Mouse (Mus musculus) CD4-positive, CD25-positive, alpha-beta regulatory T cell, adult 2 months (primary cell): ENCODE measurements around the gene Rnf126.

Experiments
- DNase-seq: peaks from one replicate; pipeline ENCODE4 v3.0.0-alpha.2; 2012; ENCODE audit warnings: low read depth, low spot score

Gene Rnf126

DNA sequence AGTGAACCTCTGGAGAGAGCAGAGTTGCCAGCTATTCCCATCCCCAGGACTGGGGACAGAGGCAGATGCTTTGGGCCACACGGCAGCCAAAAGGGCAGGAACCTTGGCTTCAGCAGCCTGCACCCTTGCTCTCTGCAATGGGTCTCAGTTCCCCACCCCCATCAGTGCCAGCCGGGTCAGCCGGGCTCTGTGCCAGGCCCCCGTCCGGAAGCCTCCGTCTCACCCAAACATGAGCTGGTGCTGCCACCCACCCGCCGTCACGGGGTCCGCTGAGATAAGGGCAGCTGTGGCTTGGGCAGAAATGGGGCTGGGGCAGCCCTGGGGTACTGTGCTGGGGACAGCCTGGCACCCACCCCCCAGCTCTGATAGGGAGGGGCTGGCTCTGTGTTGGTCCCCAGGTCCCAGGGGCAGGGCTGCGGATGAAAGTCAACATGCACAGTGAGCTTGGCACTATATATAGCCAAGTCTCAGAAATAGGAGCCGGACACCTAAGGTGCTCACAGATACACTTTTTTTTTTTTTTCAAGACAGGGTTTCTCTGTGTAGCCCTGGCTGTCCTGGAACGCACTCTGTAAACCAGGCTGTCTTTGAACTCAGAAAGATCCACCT, 37.3 kb downstream of the Rnf126 start:
- no peak for DNase-seq

DNA sequence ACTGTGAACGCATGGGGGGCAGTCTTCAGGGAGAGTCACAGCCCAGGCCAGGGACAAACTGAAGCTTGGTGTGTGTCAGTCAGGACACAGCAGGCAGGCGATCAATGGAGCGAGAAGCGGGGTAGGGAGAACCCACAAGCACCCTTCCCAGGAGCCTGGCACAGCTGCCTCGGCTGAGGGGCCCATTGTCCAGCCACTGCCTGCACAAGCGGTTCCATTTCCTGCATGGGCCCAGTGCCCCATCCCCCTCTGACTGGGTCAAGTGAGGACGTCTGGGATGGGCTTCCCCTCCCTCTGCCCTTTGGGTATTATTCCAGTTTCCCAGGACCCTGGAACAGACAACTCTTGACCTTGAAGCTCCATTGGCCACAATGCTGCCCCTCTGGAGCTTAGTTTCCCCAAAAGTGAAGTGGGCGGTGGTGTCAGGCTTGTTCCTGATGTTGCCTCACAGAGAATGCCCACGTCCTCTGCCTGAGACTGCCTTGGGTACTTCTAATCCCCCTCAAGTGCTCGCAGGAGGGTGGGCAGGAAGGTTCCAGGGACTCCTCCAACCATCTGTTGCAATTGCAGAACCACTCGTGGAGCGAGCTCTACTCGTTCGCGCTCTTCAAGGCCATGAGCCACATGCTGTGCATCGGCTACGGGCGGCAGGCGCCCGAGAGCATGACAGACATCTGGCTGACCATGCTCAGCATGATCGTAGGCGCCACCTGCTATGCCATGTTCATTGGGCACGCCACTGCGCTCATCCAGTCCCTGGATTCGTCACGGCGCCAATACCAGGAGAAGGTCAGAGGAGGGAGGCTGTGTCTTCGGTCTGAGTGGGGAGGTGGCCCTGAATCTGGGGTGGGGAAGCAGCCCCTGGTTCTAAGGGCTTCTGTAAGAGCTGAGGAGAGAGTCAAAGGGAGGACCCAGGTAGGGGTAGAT, 38.2 kb downstream of the Rnf126 start:
- DNase-seq, result no peak

DNA sequence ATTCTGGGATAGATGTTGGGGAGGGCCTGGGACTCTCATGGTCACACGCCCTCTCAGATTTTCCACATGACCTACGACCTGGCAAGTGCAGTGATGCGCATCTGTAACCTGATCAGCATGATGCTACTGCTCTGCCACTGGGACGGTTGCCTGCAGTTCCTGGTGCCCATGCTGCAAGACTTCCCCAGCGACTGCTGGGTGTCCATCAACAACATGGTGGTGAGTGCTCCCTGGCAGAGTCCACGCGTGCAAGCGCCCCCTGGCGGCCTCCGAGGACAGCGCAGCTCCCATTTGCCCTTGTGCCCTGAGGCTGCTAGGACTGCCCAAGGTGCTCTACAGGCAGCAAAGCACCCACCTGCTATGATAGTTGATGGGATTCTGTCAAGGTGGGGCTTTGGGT, 40.7 kb downstream of the Rnf126 start:
- peak; percentile 72 for DNase-seq

DNA sequence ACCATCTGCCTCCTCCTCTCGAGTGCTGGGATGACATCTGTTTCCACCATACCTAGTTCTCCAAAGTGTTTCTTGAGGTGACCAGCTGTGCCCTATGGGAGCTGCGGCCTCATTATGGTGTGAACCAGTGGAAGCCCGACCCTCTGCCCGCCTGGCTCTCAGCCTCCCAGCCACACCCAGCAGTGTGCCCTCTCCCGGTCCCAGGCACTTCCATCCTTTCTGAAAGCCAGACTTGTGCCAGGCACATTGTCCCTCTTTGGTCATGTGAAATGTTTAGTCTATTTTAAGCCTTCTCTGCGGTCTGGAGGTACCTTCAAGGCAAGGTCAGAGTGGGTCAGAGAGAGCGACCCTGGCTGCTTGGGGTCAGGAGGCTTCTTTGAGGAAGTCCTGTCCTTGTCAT, 43.1 kb downstream of the Rnf126 start:
- no peak for DNase-seq

DNA sequence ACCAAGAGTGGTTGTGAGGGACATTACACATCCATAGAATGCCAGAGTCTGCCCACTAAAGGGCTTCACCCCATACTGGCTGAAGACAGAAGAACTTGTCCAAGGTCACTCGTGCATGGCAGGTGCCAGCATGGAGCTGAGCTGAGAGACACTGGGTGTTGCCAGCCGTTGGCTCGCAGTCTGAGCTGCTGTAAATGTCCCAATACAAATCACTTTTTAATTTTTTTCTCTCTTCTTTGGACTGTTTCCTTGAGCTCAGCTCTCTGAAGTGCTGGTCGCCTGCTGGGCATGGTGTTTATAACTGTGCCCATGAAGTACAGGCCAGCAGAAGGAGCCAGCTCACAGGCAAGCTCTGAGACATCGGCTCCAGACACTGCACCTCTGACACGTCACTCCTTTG, 43.7 kb downstream of the Rnf126 start:
- DNase-seq, result no peak

DNA sequence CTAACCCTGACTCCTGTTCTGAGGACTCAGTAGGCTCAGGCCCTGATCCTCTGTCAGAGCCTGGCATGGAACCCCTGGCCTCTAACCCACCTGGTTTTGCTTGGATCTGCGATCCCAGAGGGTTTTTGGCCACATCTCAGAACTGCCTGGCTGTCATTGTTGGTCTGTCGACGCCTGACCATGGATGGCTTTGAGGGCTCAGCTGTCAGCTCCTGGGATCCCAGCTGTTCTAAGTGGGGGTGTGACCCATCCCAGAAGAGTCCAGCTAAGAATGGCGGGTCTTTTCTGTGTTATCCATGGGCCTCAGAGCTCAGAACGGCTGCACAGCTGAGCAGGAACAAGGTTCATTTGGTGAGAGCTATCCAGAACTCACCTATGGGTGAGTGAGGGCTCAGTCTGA, 45.7 kb downstream of the Rnf126 start:
- DNase-seq, result no peak

DNA sequence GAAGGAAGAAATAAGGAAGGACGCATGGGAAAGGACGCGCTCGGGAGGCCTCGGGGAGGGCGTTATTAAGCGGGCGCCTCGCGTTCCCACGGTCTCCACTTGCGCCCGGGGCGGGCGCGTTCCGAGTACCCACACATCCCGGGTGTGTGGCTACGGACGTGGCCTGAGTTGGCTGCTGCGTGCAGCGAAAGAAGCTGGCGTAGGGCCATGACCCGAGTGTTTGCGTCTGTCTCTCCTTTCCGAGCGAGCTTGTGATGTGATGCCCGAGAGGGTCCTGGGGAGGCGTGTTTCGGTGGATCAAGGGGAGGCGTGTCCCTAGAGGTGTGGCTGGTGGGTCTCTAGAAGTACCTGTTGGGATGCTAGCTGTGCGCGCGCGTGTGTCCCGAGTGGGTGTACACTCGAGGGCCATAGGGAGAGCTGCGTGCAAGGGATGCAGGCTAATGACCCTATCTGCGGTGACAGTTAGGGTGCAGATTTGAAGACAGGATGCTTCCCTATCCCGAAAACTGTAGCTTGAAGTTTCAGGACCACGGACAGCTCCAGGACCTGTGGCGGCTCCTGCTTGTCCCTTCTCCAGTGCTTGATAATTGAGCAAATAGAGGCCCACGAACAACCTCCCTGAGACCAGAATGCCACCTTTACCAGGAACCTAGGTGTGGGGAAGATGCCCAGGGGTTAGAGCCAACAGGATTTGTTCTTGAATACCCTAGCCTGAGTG, 49.0 kb downstream of the Rnf126 start:
- peak; percentile 75 for DNase-seq

DNA sequence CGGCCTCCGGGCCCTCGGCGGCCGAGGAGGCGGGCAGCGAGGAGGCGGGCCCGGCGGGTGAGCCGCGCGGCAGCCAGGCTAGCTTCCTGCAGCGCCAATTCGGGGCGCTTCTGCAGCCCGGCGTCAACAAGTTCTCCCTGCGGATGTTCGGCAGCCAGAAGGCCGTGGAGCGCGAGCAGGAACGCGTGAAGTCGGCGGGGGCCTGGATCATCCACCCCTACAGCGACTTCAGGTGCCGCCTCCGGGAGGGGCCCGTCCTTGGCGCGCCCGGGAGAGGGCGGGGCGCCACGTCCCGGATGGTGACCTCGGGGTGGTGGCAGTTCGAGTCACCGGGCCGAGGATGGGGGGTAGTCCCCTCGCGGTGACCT, 49.8 kb downstream of the Rnf126 start:
- peak; percentile 41 for DNase-seq

DNA sequence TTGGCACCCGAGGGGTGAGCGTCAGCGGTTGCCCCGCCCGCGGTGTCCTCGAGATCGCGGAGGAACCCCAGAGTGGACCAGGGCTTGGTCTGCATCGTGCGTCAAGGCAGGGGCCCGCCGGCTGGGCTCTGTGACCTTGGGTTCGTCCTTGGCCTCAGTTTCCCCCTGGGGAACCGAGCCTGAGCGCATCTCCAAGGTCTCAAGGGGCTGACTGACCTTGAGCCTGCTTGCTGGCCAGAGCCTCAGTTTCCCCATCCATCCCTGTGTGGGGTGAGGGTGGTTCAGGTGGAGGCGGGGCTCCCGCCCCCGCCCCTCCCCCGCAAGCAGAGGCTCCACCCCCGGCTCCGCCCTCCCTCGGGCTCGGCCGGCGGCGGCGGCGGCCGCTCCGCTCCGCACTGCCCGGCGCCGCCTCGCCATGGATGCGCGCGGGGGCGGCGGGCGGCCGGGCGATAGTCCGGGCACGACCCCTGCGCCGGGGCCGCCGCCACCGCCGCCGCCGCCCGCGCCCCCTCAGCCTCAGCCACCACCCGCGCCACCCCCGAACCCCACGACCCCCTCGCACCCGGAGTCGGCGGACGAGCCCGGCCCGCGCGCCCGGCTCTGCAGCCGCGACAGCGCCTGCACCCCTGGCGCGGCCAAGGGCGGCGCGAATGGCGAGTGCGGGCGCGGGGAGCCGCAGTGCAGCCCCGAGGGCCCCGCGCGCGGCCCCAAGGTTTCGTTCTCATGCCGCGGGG, 50.3 kb downstream of the Rnf126 start, which contains the start of gene Hcn2:
Gene Hcn2 (plus strand): TSS at position 381 of the 734 bp plus-strand sequence.
- no peak for DNase-seq

DNA sequence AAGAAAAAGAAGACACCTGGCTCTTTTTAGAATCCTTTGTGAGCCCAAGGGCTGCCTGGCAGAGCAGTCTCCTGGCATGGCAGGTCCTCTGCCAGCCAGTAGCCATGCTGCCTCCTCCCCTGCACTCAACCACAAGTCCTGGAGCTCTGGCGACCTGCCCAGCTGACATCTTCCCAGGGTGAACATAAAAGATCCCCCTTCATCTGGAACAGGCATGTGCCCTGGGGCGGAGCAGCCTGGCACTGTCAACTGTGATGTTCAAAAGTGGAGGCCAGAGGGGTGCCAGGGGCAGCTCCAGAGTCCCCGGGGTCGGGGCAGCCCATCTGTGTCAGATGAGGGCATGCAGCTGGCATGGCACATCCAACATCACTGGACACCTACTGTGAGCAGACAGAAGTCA, 51.8 kb downstream of the Rnf126 start:
- DNase-seq, result no peak

DNA sequence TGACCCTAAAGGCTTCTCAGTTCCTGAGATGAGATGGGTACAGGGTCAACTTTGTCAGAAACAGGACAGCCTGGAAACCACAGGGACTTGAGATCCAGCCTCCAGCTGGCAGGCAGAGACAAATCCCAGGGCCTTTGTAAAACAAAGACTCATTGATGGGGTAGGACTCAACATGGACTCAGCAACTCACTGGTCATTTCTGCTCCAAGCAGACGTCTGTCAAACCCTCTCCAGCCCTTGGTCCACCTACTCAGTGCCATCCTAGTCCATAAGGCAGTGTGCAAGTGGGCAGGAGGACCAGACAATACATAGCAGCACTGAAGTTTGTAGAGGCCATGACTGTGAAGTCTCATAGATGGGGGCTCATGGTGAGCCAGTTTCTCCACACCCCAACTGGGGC, 53.6 kb downstream of the Rnf126 start:
- no peak for DNase-seq

DNA sequence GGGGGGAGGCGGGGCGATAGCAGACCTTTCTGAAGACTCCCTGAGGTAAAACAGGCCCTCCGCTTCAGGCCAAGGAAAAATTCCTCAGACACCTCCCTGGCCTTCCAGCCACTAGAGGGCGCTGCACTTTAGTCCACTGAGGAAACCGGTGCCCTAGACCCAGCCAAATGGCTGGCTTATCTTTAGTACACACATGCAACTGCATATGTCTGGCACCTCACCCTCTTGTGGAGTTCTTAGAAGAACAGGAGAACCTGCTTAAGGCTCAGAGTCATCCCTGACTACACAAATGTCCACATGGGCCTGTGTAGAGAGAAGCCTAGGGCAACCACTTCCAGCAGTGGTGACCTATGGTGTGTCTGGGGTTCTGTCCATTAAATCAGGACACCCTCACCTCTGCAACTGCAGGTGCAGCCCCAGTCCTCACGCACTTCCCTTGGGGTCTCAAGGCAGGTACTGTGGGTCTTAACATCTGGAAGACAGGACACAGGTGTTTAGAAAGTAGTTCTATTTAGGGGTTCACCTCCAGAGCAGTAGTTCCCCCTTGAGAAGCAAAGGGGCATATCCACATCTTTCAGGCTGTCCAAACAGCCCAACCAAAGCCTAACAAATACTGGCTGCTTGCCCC, 54.1 kb downstream of the Rnf126 start:
- peak; percentile 85 for DNase-seq

DNA sequence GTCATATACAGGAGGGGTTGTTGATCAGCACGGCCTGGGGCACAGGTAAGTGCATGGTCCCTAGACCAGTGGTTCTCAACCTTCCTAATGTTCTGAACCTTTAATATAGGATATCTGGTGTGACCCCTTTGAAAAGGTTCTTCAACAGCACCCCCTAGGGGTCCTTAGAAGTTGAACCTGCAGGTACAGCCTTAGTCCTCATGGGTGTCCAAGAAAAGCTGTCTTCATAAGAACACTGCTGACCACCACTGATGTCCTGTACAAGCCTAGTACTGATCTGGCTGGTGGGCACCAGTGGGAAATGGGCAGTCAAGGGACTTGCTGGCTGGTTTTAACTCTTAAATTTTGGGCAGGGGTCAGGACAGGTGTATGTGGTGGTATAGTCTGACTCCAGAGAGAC, 54.7 kb downstream of the Rnf126 start:
- peak; percentile 57 for DNase-seq

DNA sequence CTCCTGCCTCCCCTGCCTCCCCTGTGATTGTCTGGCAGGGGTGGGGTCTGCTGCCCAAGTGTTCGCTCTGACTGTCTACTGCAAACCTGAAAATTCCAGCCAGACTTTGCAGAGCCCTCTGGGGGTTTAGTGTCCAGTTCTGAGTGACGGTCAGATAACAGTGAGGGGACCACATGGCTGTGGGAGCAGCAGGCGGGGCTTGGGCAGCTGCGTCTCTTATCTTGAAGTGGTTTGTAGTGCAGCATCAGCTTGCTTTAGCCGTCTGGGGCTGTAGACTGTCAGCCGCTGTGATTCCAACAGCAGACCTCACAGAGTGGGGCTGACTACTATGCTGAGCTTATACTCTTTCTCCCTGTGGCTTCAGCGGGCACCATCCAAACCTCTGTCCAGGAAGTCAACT, 57.4 kb downstream of the Rnf126 start:
- no peak for DNase-seq

DNA sequence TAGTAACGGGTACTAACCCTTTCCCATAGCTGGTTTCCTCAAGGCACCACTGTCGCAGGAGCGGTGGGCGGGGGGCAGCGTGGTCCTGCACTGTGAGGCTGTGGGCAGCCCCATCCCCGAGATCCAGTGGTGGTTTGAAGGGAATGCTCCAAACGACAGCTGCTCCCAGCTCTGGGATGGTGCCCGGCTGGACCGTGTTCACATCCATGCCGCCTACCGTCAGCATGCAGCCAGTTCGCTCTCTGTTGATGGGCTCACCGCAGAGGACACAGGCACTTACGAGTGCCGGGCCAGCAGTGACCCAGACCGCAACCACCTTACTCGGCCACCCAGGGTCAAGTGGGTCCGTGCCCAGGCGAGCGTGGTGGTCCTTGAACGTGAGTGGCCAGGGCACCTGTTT, 58.1 kb downstream of the Rnf126 start:
- DNase-seq, result no peak
